Mouse (Mus musculus): ENCODE data around the gene Vmn1r130.
"Not testable (repeated sequence)": the region's sequence is repeated elsewhere in the genome, so short reads cannot be mapped to it uniquely, and the experiment has no call there.

Gene Vmn1r130

DNA sequence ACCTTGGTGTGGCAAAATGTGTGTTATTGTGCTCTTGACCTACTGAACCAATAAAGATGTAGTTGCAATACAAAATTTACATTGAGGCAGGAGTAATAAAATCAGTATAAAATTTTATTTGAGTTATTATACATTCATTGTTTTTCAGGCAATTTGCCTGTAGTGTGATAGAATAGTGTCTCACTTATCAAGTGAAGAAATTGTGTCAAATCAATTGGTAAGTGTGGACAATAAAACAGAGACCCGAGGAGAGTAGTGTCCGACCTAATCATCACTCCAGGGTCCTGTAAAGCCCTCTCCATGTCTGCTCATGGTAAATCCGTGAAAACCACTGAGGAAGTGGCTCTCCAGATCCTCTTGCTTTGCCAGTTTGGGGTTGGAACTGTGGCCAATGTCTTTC is at the start of gene Vmn1r130:
Gene Vmn1r130, plus strand, starts transcription at position 301 of the 400 bp plus-strand sequence.
- not testable (repeated sequence) for DNase-seq (ENCODE audit: low read depth)

DNA sequence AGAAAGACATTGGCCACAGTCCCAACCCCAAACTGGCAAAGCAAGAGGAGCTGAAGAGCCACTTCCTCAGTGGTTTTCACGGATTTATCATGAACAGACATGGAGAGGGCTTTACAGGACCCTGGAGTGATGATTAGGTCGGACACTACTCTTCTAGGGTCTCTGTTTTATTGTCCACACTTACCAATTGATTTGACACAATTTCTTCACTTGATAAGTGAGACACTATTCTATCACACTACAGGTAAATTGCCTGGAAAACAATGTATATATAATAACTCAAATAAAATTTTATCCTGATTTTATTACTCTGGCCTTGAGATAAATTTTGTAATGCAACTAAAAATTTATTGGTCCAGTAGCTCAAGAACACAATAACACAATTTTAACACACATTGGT is 34.4 kb downstream of the Vmn1r130 start, which contains the start of gene Vmn1r131:
Gene Vmn1r131, minus strand, starts transcription at position 101 of the 400 bp plus-strand sequence.
- not testable (repeated sequence) for DNase-seq (ENCODE audit: low read depth)
